Mouse (Mus musculus) c-Kit-positive CD71-negative TER-119-negative erythroid progenitor cells, embryonic 14.5 days (primary cell): ENCODE data around the gene Hyal3.
"Not testable (repeated sequence)": the region's sequence is repeated elsewhere in the genome, so short reads cannot be mapped to it uniquely, and the experiment has no call there.

Experiments
- DNase-seq: peaks from one replicate; pipeline ENCODE4 v3.0.0-alpha.2; 2013; ENCODE audit warnings: low read depth

Gene Hyal3

GRCm38 (mm10) chr9:107550491-107551116 is 30.0 kb upstream of the Hyal3 start:
- DNase-seq: no peak

DNA sequence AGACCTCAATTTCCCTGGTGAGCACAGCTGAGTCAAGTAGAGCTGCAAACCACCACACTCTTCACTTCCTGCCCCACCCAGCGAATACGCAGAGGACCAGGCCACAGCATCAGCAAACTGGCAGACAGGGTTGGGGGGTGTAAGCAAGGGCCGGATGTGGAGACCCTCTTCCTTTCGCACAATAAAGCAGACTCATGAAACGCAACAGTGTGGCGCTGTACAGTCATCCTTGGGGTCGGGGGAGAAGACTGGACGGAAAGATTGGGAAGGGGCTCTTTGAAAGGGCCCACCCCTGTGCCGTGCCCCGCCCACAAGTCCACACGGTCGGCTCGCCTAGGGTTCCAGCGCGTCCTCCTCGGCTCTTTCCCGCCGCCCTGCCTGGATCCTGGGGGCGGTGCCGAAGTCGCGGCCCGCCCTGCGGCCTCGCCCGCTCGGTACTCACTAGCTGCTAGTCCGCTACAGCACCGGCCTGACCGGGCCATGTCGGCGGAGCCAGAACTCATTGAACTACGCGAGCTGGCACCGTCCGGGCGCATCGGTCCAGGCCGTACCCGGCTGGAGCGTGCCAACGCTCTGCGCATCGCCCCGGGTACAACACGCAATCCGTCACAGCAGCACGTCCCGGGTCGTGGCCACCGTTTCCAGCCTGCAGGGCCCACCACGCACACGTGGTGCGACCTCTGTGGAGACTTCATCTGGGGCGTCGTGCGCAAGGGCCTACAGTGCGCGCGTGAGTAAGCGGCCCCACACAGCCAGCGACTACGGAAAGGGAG is 29.3 kb upstream of the Hyal3 start, which contains the start of gene Rassf1:
Rassf1 (plus strand) TSS at position 439 of the 773 bp plus-strand sequence.
- no peak for DNase-seq

DNA sequence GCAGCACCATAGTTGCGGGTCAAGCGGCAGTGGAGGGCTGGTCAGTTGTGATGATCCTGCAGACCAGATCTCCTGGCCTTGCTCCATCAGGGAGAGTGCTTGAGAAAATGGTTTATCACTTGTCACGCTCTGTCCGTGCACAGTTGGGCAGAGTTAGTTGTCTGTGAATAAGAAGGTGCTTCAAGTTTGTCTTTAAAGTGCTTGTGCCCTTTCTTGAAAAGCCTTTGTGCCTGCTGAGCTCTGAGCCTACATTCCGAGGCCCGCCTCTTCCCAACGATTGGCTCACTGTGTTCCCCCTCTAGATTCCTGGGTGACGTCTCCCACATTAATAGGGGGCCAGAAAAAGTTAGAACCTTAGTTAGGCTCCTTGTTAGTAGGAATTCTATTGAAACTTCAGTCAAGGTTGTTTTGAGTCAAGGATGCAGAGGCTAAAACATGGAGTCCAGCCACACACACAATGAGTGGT is 28.7 kb upstream of the Hyal3 start:
- DNase-seq: no peak

DNA sequence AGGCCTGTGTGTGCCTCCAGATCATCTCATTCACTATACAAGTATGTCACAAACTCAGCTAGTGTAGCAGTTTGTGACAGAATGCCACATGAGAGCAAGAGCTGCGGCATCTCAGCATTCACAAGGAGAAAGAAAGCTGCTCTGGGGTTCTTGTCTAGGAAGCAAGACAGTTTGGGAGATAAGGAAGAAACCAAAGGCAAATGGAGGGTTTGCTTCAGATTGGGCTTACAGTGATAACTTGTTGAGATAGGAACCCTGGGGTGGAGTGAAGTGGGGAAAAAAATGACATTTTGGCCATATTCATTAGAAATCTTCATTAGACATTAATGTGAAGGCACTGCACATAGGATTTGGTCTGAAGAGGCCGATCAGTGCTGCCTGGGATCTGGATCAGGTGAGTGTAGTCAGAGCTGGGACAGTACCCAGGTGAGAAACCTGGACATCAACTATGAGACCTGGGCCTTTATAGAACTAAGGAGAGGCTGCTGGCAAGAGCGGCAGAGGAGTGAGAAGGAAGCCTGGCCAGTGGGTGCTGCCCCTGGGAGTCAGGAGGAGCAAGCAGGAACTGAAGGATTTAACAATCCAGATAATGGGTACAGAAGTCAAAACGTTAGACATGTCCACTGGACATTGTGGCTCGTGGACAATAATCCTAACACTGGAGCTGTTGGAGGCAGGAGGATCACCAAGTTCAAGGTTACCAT is 27.8 kb upstream of the Hyal3 start:
- no peak for DNase-seq

DNA sequence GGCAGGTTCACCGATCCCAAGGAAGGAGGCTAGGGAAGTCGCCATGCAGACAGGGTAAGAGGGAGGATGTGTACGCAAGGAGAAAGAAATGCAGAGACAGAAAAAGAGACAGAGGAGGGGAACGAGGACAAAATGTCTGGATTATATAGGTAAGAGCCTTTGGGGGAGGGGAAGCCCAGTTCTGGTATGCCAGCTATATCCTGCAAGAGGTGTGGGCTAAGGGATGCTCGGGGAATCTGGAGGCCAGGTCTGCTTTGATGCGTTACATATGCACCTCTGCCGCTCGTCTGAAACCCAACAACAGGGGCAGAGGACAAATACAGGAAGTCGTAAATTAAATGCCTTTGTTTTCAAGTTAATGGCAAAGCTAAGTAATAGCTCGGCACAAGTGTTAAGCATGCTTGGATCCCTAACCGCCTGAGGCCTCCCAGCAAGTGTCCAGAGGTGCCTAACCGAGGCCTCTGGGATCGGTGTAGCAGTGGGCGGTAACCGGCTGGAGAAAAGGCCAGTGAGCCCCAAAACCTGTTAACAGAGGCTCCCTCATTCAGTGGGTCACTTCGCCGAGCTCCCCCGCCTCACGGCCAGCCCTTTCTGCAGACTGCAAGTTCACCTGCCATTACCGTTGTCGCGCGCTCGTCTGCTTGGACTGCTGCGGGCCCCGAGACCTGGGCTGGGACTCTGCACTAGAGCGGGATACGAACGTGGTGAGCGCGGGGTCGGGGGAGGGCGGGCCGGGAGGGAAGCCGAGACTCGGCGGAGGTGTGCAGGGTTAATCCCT is 26.9 kb upstream of the Hyal3 start:
- DNase-seq: no peak

DNA sequence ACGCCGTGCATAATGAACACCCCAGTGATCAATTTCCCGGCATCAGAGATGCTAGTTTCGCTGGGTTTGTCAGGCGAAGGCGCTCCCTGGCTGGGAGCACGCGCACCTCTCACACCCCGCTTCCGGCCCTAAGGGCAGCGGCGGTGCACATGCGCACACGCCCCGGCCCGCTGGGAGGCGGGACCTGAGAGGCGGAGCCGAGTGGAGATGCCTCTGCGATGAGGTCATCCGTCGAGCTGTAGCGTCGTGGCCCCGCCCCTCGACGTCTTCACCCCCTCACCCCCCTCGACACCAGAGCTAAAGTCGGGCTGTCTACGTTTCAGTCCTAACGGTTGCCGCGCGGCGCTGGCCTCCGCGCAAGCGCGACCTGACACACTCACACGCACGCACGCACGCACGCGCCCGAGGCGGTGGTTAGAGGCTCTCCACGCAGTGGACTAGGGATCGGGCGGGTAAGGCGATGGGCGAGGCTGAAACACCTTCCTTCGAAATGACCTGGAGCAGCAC is 26.2 kb upstream of the Hyal3 start:
- DNase-seq: peak; percentile 94

GRCm38 (mm10) chr9:107555031-107555457 is 25.6 kb upstream of the Hyal3 start:
- DNase-seq: no peak

GRCm38 (mm10) chr9:107555701-107556100 is 24.9 kb upstream of the Hyal3 start:
- no peak for DNase-seq

- DNase-seq: no peak
Observed at GRCm38 (mm10) chr9:107556346-107556745, 24.3 kb upstream of the Hyal3 start.

- DNase-seq: peak; percentile 88
Observed at GRCm38 (mm10) chr9:107563029-107563581, 17.5 kb upstream of the Hyal3 start, which contains the start of gene Tusc2. Gene Tusc2, plus strand, starts transcription at chr9:107563255.

DNA sequence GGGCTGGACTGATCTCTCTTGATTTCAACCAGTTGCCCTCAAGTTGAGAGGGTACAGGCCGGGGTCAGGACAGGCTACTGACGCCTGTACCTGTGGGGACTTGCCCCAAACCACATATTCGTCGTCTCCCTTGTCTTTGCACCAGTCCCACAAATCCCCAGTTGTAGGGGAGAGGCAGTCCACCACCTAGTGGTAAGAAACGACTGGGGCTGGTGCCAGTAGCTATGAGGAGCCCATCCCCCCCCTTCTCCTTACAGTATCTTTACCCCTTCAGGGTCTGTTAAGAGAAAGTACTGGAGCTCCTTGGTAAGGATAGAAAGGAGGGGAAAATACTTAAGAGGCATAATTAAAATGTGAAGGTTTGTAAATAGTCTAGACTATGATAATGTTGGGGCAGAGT is 15.1 kb upstream of the Hyal3 start:
- not testable (repeated sequence) for DNase-seq

- DNase-seq: peak; percentile 77
Observed at GRCm38 (mm10) chr9:107566041-107566709, 14.4 kb upstream of the Hyal3 start.

GRCm38 (mm10) chr9:107566855-107567254 is 13.8 kb upstream of the Hyal3 start:
- DNase-seq: no peak

DNA sequence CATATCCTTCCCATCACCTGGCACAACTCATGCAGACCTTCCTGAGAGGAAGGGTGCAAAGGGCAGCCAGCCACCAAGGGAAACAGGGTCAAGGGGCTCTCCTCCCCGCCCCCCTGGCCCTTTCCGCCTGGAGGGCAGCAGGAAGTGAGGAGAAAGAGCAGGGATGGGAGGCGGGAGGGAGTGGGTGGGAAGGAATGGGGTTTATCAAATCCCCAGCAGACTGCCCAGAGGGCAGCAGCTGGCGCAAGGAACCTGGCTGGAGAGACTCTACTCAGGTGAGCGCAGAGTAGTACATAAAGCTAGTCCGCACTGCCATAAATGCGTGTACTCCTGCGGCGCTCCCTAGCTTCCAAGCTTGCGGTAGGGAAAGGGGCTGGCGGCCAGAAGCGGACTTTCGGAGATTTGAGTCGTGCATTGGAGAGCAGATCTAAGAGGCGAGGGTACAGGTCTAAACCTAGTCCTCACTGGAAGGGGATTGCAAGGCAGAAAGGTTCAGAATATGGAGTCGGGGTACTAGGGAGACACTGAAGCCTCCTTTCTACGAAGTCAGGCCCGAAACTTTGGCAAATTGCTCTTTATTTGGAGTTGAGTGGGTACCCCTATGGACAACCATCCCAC is 12.8 kb upstream of the Hyal3 start, which contains the start of gene Hyal2:
Hyal2 (plus strand) TSS at position 244 of the 618 bp plus-strand sequence.
- DNase-seq: no peak

- DNase-seq: peak; percentile 83
Observed at GRCm38 (mm10) chr9:107568331-107569261, 12.0 kb upstream of the Hyal3 start.

DNA sequence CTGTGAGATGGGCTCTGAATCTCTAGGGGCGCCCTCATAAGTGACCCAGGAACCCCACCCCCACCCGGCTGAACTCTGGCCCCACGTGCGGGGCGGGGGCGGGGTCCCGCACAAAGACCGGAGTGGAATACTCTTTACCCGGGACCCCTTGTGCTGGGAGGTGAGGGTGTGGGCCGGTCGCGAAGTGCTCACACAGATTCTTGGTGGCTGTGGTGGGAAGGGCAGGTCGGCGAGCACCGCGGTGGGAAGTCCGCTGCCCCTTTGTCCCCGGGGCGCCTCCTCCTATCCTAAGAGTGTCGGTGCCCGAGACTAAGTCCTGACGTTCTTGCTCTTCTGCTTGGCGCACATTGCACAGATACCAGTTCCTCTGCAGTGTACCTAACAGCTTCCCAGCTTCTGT is 11.3 kb upstream of the Hyal3 start:
- DNase-seq: no peak

- no peak for DNase-seq
Observed at GRCm38 (mm10) chr9:107570016-107570415, 10.6 kb upstream of the Hyal3 start.

GRCm38 (mm10) chr9:107570845-107571244 is 9.8 kb upstream of the Hyal3 start:
- no peak for DNase-seq
